Mouse (Mus musculus) gastrocnemius, postnatal 4 days (tissue): ENCODE measurements around the gene Lgals2. TPM values are rescaled to one million over a fixed set of nuclear protein-coding genes. Genes with fewer than 3 reads are reported as not detected.

Source experiments
- DNase-seq, 2 experiments: peaks; one replicate each; pipeline ENCODE4 v3.0.0; 2021 to 2022; ENCODE audit warnings: low spot score in 2 of 2, mixed read lengths in 2 of 2
- microRNA-seq: library from miRNA; unstranded; fragments of <30 nt; microRNA quantifications from one replicate; pipeline ENCODE4 v1.2.0, GENCODE M21; 2021
- total RNA-seq, 2 experiments: library from RNA; stranded (reverse); gene quantifications; 2 replicates each; pipeline ENCODE4 v1.2.3; 2021

Gene Lgals2
- total RNA-seq, 2 experiments from 2014 or later, result not detected

DNA sequence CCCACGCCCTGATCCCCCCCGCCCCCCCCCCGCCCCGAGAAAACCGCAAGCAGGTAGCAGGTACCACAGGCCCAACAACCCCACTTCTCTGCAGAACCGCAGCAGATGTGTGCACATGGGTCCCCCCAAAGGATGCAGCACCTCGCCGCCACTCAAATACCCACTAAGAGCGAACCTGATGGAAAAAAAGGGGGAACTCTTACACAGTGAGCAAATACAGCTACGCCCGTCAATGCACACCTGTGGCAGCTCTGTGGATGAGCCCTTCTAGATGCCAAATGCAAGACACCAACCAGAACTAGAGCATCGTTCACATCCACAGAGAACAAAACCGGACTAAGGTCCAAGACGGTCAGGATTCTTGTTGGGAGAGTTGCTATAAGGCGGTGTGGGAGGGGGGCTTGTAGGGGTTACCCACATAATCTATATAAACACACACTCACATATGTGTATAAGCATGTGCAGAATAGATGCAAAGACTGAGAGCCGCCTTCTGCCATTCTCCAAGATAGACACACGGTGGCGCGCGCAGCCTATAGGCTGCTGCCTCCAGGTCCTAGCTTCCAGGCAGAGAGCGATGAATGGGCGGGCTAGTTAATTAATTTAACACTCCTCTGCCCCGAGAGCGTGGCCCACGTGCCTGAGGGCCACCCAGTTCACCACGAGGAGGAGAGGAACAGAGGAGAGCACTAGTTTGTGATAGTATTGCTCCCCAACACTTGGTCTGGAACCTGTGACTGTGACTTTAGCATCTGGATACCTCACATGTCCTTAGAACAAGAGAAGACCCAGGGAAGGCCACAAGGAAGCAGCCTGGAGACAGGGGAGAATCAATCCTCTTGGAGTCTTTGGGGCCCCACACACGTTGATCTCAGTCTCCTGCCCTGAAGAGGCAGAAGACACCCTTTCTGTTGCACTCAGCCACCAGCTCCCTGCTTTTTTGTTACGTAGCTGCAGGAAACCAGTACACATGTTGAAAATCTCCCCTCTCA, 28.8 kb downstream of the Lgals2 start:
- DNase-seq, result peak in 1 of 2 experiments; percentile 70

DNA sequence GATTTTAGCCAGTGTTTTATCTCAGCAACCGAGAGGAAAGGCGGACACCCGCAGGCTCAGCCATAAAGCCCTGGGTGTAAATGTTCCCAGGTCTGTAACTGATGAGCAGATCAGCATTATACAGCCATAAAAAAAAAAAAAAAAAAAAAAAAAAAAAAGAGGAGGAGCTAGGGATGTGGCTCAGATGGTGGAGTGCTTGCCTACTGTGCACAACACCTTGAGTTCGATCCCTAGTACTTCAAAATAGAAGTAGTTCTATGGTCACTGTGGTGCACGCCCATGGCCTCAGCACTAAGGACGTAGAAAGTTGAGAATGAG, 39.3 kb downstream of the Lgals2 start:
- no peak for DNase-seq

DNA sequence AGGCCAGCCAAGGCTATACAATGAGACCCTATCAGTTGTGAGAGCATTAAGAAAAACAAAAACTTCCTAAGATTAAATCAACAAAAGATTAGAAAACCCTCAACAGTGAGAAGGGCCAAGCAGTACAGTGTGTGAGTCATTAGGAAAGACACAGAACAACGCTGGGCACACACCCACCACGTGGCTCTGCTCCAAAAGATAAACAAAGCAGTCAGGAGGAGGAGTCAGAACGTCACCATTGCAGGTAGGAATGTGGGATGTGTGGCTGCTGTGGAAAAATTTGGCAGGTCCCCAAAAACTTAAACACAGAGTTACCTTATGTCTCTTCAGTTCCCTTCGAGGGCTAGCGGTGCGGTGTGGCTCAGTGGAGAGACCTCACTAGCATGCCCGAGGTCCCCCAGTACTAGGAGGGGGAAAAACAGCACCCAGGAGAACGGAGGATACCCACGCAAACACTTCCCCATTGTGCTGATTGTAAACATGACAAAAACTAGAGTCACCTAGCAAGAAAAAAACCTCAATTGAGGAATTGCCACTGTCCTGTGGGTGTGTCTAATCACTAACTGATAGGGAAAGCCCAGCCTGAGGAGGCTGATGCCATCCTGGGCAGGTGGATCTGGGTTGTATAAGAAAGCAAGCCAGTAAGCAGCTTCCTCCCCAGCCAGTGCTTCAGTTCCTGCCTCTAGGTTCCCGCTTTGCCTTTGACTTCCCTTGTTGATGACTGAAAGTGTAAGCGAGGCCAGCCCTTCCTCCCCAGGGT, 39.8 kb downstream of the Lgals2 start:
- peak in 1 of 2 experiments; percentile 12 for DNase-seq

- DNase-seq, result no peak
Measured at GRCm38 (mm10) chr15:78813603-78814002, 41.7 kb downstream of the Lgals2 start.

GRCm38 (mm10) chr15:78810146-78810545, 45.2 kb downstream of the Lgals2 start:
- peak in 1 of 2 experiments; percentile 16 for DNase-seq

- DNase-seq, result no peak
Measured at GRCm38 (mm10) chr15:78809739-78810138, 45.6 kb downstream of the Lgals2 start.

DNA sequence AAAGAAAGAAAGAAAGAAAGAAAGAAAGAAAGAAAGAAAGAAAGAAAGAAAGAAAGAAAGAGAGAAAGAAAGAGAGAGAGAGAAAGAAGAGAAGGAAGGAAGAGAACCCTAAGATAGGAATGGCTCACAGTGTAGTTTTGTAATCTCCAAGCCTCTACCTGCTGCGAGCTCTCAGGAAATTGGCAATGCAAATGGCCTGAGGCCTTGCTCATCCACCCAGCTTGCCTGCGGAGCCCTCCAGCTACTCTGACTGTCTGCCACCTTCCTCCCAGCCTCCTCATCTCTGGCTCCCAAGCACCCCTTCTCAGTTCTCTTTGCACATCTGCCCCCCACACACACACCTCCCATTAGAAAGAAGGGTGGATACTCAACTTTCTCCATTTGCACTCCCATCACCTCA, 46.3 kb downstream of the Lgals2 start:
- no peak for DNase-seq

- no peak for DNase-seq
Measured at GRCm38 (mm10) chr15:78807141-78807540, 48.2 kb downstream of the Lgals2 start.

- no peak for DNase-seq
Measured at GRCm38 (mm10) chr15:78806614-78807013, 48.7 kb downstream of the Lgals2 start.

GRCm38 (mm10) chr15:78805351-78805750, 50.0 kb downstream of the Lgals2 start:
- DNase-seq, result no peak

DNA sequence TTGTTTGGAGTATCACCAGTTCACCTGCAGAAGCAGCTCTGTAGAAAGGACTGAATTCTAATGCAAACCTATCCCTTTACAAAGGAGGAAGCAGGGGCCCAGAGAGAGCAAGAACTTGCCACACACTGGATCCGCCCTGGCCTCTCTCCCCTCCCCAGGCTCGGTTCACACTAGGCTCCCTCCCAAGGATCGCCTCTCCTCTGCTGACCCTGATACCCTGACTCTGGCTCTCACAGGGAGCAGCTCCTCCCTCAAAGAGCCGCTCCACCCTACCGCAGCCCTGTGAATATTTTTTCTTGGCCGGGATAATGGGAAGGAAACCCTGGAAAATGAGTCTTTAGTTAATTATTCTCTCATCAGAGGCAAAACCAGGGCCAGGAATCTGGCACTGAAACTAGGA, 51.0 kb downstream of the Lgals2 start:
- DNase-seq, result no peak

GRCm38 (mm10) chr15:78803499-78803900, 51.8 kb downstream of the Lgals2 start:
- DNase-seq, result no peak

DNA sequence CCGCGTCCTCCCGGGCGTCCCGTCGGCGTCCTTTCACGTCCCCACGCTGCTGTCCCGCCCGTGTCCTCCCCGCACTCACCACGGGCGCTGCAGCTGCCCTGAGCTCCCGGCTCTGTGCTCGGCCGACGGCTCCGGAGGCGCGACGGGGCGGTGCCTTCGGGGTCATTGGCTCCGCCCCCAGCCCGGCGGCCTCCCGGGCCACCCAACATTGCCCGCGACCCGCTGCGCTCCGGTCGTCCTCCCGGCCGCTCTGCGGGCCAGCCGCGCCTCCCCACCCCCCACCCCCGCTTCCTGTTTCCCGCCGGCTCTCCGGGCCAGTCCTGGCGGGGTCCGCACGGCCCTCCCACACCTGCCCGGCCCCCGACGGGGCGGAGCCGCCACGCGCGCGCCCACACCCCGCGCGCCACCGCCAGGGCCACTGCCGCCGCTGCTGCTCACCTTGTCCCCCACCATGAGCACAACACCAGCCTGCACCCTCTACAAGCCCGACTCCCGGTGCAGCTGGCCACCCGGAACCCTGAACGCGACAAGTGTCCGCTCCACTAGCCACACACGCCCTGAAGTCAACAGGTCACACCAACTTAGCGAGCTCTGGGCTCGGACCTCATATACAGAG, 52.4 kb downstream of the Lgals2 start, which contains the start of gene Card10:
TSS of gene Card10 (minus strand) at position 267 of the 616 bp plus-strand sequence.
- peak in 1 of 2 experiments; percentile 64 for DNase-seq

GRCm38 (mm10) chr15:78801971-78802741, 53.2 kb downstream of the Lgals2 start:
- no peak for DNase-seq

DNA sequence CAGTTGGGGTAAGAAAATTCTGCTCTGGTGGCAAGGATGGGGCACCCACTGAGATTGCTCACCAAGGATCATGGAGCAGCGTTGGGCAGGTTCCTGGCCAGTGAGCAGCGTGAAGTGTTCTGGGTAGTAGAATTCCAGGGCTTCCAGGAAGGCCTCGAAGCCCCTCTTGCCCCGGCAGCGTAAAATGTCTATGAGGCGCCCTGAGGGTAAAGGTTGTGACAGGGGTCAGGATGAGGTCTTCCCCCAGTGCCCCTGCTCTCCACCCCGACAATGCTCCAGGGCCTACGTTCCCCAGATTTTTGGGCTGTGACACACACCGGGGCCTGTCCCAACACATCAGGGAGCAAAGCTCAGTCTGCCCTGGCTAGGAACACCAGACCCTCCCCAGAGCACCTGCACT, 53.8 kb downstream of the Lgals2 start:
- DNase-seq, result no peak

Small RNA genes lying within 50 kb of the gene (microRNA-seq; reads per million reads assigned to microRNA genes)
- gene Mir6955, result not detected

Other genes starting within 250 kb of the Lgals2 start
- gene Elfn2, start 136.8 kb downstream of the Lgals2 start, total RNA-seq, result under 1 TPM; 0.27 to 0.70 TPM
- 10 to 100 TPM in 1 of 2 experiments, 1 to 10 TPM in 1; 9.5 to 11.6 TPM for gene Mfng, start 82.1 kb downstream of the Lgals2 start, total RNA-seq
- gene Card10, start 52.5 kb downstream of the Lgals2 start, total RNA-seq, result 10 to 100 TPM; 12.6 to 13.3 TPM
- 10 to 100 TPM; 43.2 to 47.6 TPM for gene Cdc42ep1, start 12.9 kb downstream of the Lgals2 start, total RNA-seq
- gene Gga1, start 21.7 kb upstream of the Lgals2 start, total RNA-seq, result 10 to 100 TPM; 36.8 to 40.9 TPM
- not detected for gene Gm49510, start 44.1 kb upstream of the Lgals2 start, total RNA-seq
- 10 to 100 TPM; 14.6 to 16.4 TPM for gene Sh3bp1, start 44.2 kb upstream of the Lgals2 start, total RNA-seq
- 10 to 100 TPM; 16.4 to 21.7 TPM for gene Pdxp, start 58.4 kb upstream of the Lgals2 start, total RNA-seq
- 1,000 to 10,000 TPM; 1,203 to 1,363 TPM for gene Lgals1, start 71.2 kb upstream of the Lgals2 start, total RNA-seq
- 10 to 100 TPM; 34.4 to 38.6 TPM for gene Nol12, start 79.4 kb upstream of the Lgals2 start, total RNA-seq
- 10 to 100 TPM; 83.6 to 94.1 TPM for gene Triobp, start 92.2 kb upstream of the Lgals2 start, total RNA-seq
- 100 to 1,000 TPM; 212 to 246 TPM for gene H1f0, start 172.9 kb upstream of the Lgals2 start, total RNA-seq
- gene Galr3, start 186.4 kb upstream of the Lgals2 start, total RNA-seq, result not detected
- gene Ankrd54, start 207.4 kb upstream of the Lgals2 start, total RNA-seq, result 10 to 100 TPM; 11.6 to 13.5 TPM
- gene Eif3l, start 219.7 kb upstream of the Lgals2 start, total RNA-seq, result 100 to 1,000 TPM; 106 to 111 TPM